Mouse (Mus musculus) lung, embryonic 15.5 days (tissue): ENCODE data around the gene Dhx40. TPM values are rescaled to one million over a fixed set of nuclear protein-coding genes. Genes with fewer than 3 reads are reported as not detected.
"Not testable (repeated sequence)": the region's sequence is repeated elsewhere in the genome, so short reads cannot be mapped to it uniquely, and the experiment has no call there.

ENCODE experiments used
- ATAC-seq: fragments of 200-750 bp; cut with Nextera tagmentation; 2 replicates; pipeline ENCODE4 v1.8.0; 2017; ENCODE audit warnings: moderate number of reproducible peaks, borderline replicate concordance; ENCODE audit not compliant: low FRiP score, low TSS enrichment; ENCODE audit errors: extremely low read depth
- H3K27ac ChIP-seq: fragments of 300-500 bp; sonication (generic); 2 replicates; pipeline ENCODE4 v1.5.1; 2015; ENCODE audit warnings: moderate library complexity, mild to moderate bottlenecking, inconsistent platforms
- H3K27me3 ChIP-seq: fragments of 300-500 bp; sonication (generic); 2 replicates; pipeline ENCODE4 v1.6.1; 2015; ENCODE audit warnings: inconsistent platforms
- H3K36me3 ChIP-seq: fragments of 300-500 bp; sonication (generic); 2 replicates; pipeline ENCODE4 v1.6.1; 2015; ENCODE audit warnings: inconsistent platforms
- H3K4me1 ChIP-seq: fragments of 300-500 bp; sonication (generic); 2 replicates; pipeline ENCODE4 v1.6.1; 2015; ENCODE audit warnings: inconsistent platforms
- H3K4me2 ChIP-seq: fragments of 300-500 bp; sonication (generic); 2 replicates; pipeline ENCODE4 v1.6.1; 2015; ENCODE audit warnings: inconsistent platforms, mild to moderate bottlenecking, moderate library complexity
- H3K4me3 ChIP-seq: fragments of 300-500 bp; sonication (generic); 2 replicates; pipeline ENCODE4 v1.5.1; 2015; ENCODE audit warnings: mild to moderate bottlenecking, inconsistent platforms
- H3K9ac ChIP-seq: fragments of 300-500 bp; sonication (generic); 2 replicates; pipeline ENCODE4 v1.6.1; 2015; ENCODE audit warnings: inconsistent platforms
- H3K9me3 ChIP-seq: fragments of 300-500 bp; sonication (generic); 2 replicates; pipeline ENCODE4 v1.6.1; 2016; ENCODE audit warnings: inconsistent platforms
- WGBS: fragments of 180-500 bp; shearing (Covaris S2); methylation state at CpG from one replicate; pipeline ENCODE4 v1.1.7; 2015; 5-methylcytosine and 5-hydroxymethylcytosine counted together
- polyA plus RNA-seq: library from polyadenylated mRNA; unstranded; fragments of >200 nt; fragmentation: Nextera tagmentation; extraction: Ambion mirVana; gene quantifications from 2 replicates; pipeline ENCODE4 v1.2.1, GENCODE M21; 2015

Dhx40 gene
- polyA plus RNA-seq, 1 experiment from 2014 or later: 27.3 TPM

- no peak overlapping the region for H3K9ac ChIP-seq
- H3K9me3 ChIP-seq: no peaks in the 10 kb centered on the region
- no peaks in the 10 kb centered on the region for H3K36me3 ChIP-seq
- ATAC-seq: no peak
- H3K4me2 ChIP-seq: no peak overlapping the region
- H3K4me1 ChIP-seq: peaks cover 15% of the 10 kb centered on the region
- no peak overlapping the region for H3K27ac ChIP-seq
- H3K27me3 ChIP-seq: no peaks in the 10 kb centered on the region
- WGBS: 94% methylated on average over 5 of the region's 5 CpGs
- no peak overlapping the region for H3K4me3 ChIP-seq
These were observed 66.0 kb downstream of the Dhx40 start for GRCm38 (mm10) chr11:86741505-86741904.

- Histone ChIP-seq H3K27me3 (no peaks in the 10 kb centered on the region), H3K27ac (no peak overlapping the region), H3K9me3 (no peaks in the 10 kb centered on the region), H3K9ac (no peak overlapping the region), H3K36me3 (peaks cover 9% of the 10 kb centered on the region; the same call in 1 of the 2 replicates), H3K4me1 (0 out of 2 replicates have a peak, but pooled peaks cover 2% of the 10 kb centered on the region), H3K4me3 (no peak overlapping the region), H3K4me2 (no peak overlapping the region)
- 79% methylated on average over 2 of the region's 2 CpGs for whole genome bisulfite sequencing
- no peak for ATAC-seq
These were observed 68.1 kb downstream of the Dhx40 start for GRCm38 (mm10) chr11:86739470-86739869.

- Histone ChIP-seq H3K27ac (no peak overlapping the region), H3K4me3 (no peak overlapping the region), H3K36me3 (peaks cover 12% of the 10 kb centered on the region; the same call in 1 of the 2 replicates), H3K9me3 (no peaks in the 10 kb centered on the region), H3K27me3 (no peaks in the 10 kb centered on the region), H3K4me1 (0 out of 2 replicates have a peak, but pooled peaks cover 1% of the 10 kb centered on the region), H3K4me2 (no peak overlapping the region), H3K9ac (no peak overlapping the region)
- 91% methylated on average over 1 of the region's 1 CpGs for WGBS
- ATAC-seq: no peak
These were observed 68.6 kb downstream of the Dhx40 start for GRCm38 (mm10) chr11:86738956-86739355.

- H3K36me3 ChIP-seq: peaks cover 15% of the 10 kb centered on the region; the same call in 1 of the 2 replicates
- H3K4me3 ChIP-seq, H3K9ac ChIP-seq, H3K4me1 ChIP-seq, H3K27ac ChIP-seq, H3K9me3 ChIP-seq, H3K27me3 ChIP-seq, ATAC-seq, H3K4me2 ChIP-seq: not testable (repeated sequence)
- 95% methylated on average over 1 of the region's 1 CpGs for WGBS
These were observed 69.2 kb downstream of the Dhx40 start for GRCm38 (mm10) chr11:86738308-86738707.

GRCm38 (mm10) chr11:86737301-86738000 is 70.1 kb downstream of the Dhx40 start:
- Histone ChIP-seq H3K4me2 (no peak overlapping the region), H3K36me3 (peaks cover 24% of the 10 kb centered on the region; the same call in 1 of the 2 replicates), H3K9ac (no peak overlapping the region), H3K4me3 (no peak overlapping the region), H3K4me1 (no peaks in the 10 kb centered on the region), H3K9me3 (no peaks in the 10 kb centered on the region), H3K27ac (no peak overlapping the region), H3K27me3 (no peaks in the 10 kb centered on the region)
- no peak for ATAC-seq
- WGBS: 66% methylated on average over 8 of the region's 8 CpGs

GRCm38 (mm10) chr11:86734993-86735392 is 72.6 kb downstream of the Dhx40 start:
- Histone ChIP-seq H3K4me1 (no peaks in the 10 kb centered on the region), H3K9me3 (no peaks in the 10 kb centered on the region), H3K27ac (no peak overlapping the region), H3K9ac (no peak overlapping the region), H3K4me2 (no peak overlapping the region), H3K27me3 (no peaks in the 10 kb centered on the region), H3K36me3 (peaks cover 43% of the 10 kb centered on the region), H3K4me3 (no peak overlapping the region)
- 86% methylated on average over 4 of the region's 4 CpGs for WGBS
- no peak for ATAC-seq

GRCm38 (mm10) chr11:86734241-86734939 is 73.2 kb downstream of the Dhx40 start:
- no peak overlapping the region for H3K27ac ChIP-seq
- no peaks in the 10 kb centered on the region for H3K9me3 ChIP-seq
- H3K4me1 ChIP-seq: no peaks in the 10 kb centered on the region
- 83% methylated on average over 10 of the region's 10 CpGs for WGBS
- ATAC-seq: no peak
- no peaks in the 10 kb centered on the region for H3K27me3 ChIP-seq
- no peak overlapping the region for H3K4me2 ChIP-seq
- H3K9ac ChIP-seq: no peak overlapping the region
- no peak overlapping the region for H3K4me3 ChIP-seq
- peaks cover 47% of the 10 kb centered on the region for H3K36me3 ChIP-seq

- Histone ChIP-seq H3K9me3 (no peaks in the 10 kb centered on the region), H3K4me2 (no peak overlapping the region), H3K9ac (no peak overlapping the region), H3K4me3 (no peak overlapping the region), H3K27me3 (no peaks in the 10 kb centered on the region), H3K36me3 (peaks cover 65% of the 10 kb centered on the region), H3K4me1 (no peaks in the 10 kb centered on the region), H3K27ac (no peak overlapping the region)
- WGBS: 79% methylated on average over 2 of the region's 2 CpGs
- ATAC-seq: no peak
These were observed 76.1 kb downstream of the Dhx40 start for GRCm38 (mm10) chr11:86731443-86731842.

- H3K4me2 ChIP-seq: no peak overlapping the region
- no peaks in the 10 kb centered on the region for H3K4me1 ChIP-seq
- no peak overlapping the region for H3K9ac ChIP-seq
- H3K4me3 ChIP-seq: no peak overlapping the region
- H3K36me3 ChIP-seq: peaks cover 60% of the 10 kb centered on the region
- ATAC-seq: no peak
- no peaks in the 10 kb centered on the region for H3K9me3 ChIP-seq
- H3K27ac ChIP-seq: no peak overlapping the region
- no peaks in the 10 kb centered on the region for H3K27me3 ChIP-seq
These were observed 81.9 kb downstream of the Dhx40 start for GRCm38 (mm10) chr11:86725607-86726006.

GRCm38 (mm10) chr11:86724982-86725381 is 82.6 kb downstream of the Dhx40 start:
- Histone ChIP-seq H3K4me1 (no peaks in the 10 kb centered on the region), H3K36me3 (peaks cover 63% of the 10 kb centered on the region), H3K4me3 (no peak overlapping the region), H3K27ac (no peak overlapping the region), H3K9me3 (no peaks in the 10 kb centered on the region), H3K4me2 (no peak overlapping the region), H3K9ac (no peak overlapping the region), H3K27me3 (no peaks in the 10 kb centered on the region)
- no peak for ATAC-seq
- WGBS: 65% methylated on average over 7 of the region's 7 CpGs

- H3K4me3 ChIP-seq: no peak overlapping the region
- H3K36me3 ChIP-seq: peaks cover 66% of the 10 kb centered on the region
- no peaks in the 10 kb centered on the region for H3K27me3 ChIP-seq
- H3K27ac ChIP-seq: no peak overlapping the region
- no peak overlapping the region for H3K4me2 ChIP-seq
- no peaks in the 10 kb centered on the region for H3K9me3 ChIP-seq
- no peak for ATAC-seq
- WGBS: 83% methylated on average over 3 of the region's 3 CpGs
- no peaks in the 10 kb centered on the region for H3K4me1 ChIP-seq
- H3K9ac ChIP-seq: no peak overlapping the region
These were observed 83.5 kb downstream of the Dhx40 start for GRCm38 (mm10) chr11:86724004-86724403.

- no peak overlapping the region for H3K27ac ChIP-seq
- peaks cover 66% of the 10 kb centered on the region for H3K36me3 ChIP-seq
- H3K27me3 ChIP-seq: no peaks in the 10 kb centered on the region
- no peak overlapping the region for H3K9ac ChIP-seq
- no peak overlapping the region for H3K4me3 ChIP-seq
- ATAC-seq: no peak
- no peak overlapping the region for H3K4me2 ChIP-seq
- H3K4me1 ChIP-seq: no peaks in the 10 kb centered on the region
- no peaks in the 10 kb centered on the region for H3K9me3 ChIP-seq
- 85% methylated on average over 8 of the region's 8 CpGs for WGBS
These were observed 88.2 kb downstream of the Dhx40 start for GRCm38 (mm10) chr11:86719390-86719789.
